Mouse (Mus musculus): Measurements from ENCODE around the gene Nagpa.

DNA sequence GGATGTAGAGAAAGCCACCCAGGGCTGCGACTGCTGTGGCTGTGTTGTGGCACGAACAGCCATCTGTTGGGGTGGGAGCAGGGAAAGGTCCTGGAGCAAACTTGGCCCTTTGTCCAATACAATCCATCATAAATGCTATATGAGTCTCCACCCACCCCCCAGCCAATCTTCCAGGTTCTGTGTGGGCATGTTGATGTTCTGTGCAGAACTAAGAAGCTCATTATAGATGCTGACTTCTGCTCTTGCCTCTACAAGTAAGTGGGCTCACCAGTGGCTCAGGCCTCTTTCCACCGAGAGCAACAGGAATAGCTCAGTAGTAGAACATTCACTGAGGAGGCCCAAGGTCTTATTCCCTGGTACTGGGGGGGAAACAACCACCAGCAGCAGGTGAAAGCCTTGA lies 8.3 kb upstream of the Nagpa start:
- TF ChIP-seq POLR2A (IDR thresholded peaks at IDR 0.05; ENCODE audit: borderline replicate concordance, extremely low read depth, low read depth, low read length), result no peak
- no peak for TF ChIP-seq CTCF (IDR thresholded peaks at IDR 0.05; ENCODE audit: insufficient read depth, low read length)

Measured in lung, adult 2 months (tissue).